Mouse (Mus musculus) cortical plate, adult 2 months (tissue): Measurements from ENCODE around the gene Cbx3.

ENCODE experiments used
- CTCF ChIP-seq: fragments of 200-500 bp; IDR thresholded peaks from 2 replicates; pipeline ENCODE4 v1.5.1; 2011; ENCODE audit warnings: mild to moderate bottlenecking, control low read depth, low read length; ENCODE audit not compliant: insufficient read depth; ENCODE audit errors: extremely low read depth
- POLR2A ChIP-seq: fragments of 200-500 bp; IDR thresholded peaks from 2 replicates; pipeline ENCODE4 v1.6.1; 2011; ENCODE audit warnings: mild to moderate bottlenecking, low read length, control low read depth; ENCODE audit not compliant: insufficient read depth; ENCODE audit errors: extremely low read depth

DNA sequence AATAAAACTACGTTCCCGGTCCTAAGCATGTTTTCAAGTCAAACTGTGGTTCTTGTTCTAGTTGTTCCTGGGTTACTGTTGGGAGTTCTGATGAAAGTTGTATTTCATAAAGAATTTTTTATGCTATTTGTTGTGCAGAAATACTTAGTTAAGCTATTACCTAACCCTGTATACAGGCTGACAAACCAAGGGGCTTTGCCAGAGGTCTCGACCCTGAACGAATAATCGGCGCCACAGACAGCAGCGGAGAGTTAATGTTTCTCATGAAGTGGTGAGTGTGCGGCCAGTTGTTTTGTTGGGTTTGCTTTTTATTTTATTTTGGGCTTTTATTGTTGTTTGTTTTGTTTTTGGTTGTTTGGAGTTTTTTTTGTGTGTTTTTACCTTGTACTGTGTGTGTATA is 11.4 kb downstream of the Cbx3 start:
- no peak for TF ChIP-seq CTCF
- TF ChIP-seq POLR2A: no peak
